8 mouse cellular contexts compared by ENCODE assay signal in the genomic region with DNA sequence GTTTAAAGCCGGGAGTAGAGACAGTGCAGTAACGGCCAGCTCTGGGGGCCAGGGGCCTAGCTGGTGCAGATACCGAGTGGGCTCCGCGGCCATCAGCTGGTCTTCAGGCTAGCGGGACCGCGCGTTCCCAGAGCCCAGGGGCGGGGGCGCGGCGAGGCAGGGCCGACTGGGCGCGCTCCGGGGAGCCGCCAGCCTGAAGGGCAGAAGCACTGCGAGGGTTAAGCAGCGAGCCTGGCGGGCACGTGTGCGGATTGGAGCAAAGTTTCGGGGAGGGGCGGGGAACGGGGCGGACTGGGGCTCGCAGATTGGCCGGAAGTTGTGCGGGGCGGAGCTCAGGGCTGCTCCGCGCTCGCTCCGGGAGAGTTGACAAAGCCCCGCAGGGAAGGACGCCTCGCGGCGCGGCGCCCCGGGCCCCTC. TPM values are rescaled to one million over a fixed set of nuclear protein-coding genes. Genes with fewer than 3 reads are reported as not detected.
DNase-seq lines count a peak whose midpoint lies in the region; ATAC-seq lines count a peak whose summit lies in the region.

No protein-coding gene starts in this region.

- under 1% methylated on average over 43 of the region's 43 CpGs for WGBS in limb, embryonic 13.5 days
- WGBS in midbrain, embryonic 15.5 days = under 1% methylated on average over 37 of the region's 43 CpGs

- ATAC-seq in common myeloid progenitor, adult 5-6 weeks (replicated peaks; ENCODE audit: low read depth, poor library complexity, severe bottlenecking) = peak; percentile 81
- ATAC-seq in inflammation-experienced regulatory T-cells, adult 6 months = peak; percentile 89
- peak; percentile 94 for ATAC-seq in limb, embryonic 13.5 days (ENCODE audit: low FRiP score, low read depth)
- peak; percentile 95 for ATAC-seq in midbrain, embryonic 15.5 days (replicated peaks)

- peak overlapping the region; percentile 78; the same call in 1 of the 2 replicates for H3K27ac ChIP-seq in limb, embryonic 13.5 days
- H3K27ac ChIP-seq in midbrain, embryonic 15.5 days = no peak overlapping the region

- H3K36me3 ChIP-seq in limb, embryonic 13.5 days = peaks cover 26% of the 10 kb centered on the region
- no peaks in the 10 kb centered on the region for H3K36me3 ChIP-seq in midbrain, embryonic 15.5 days (replicated peaks)

- peak overlapping the region; percentile 94 for H3K4me3 ChIP-seq in limb, embryonic 13.5 days
- H3K4me3 ChIP-seq in midbrain, embryonic 15.5 days = peak overlapping the region; percentile 73

- peak; percentile 34 to 44 for DNase-seq in cerebellum, adult 18-20 months
- DNase-seq in cerebellum, adult 8-10 months = no peak
- peak; percentile 91 for DNase-seq in gastrocnemius, postnatal 14 days
- DNase-seq in spleen, adult 18-20 months = peak; percentile 73 to 79

- peak overlapping the region; percentile 82 for H3K4me2 ChIP-seq in limb, embryonic 13.5 days (replicated peaks)
- peak overlapping the region; percentile 91 for H3K4me2 ChIP-seq in midbrain, embryonic 15.5 days

- H3K9ac ChIP-seq in limb, embryonic 13.5 days = peak overlapping the region; percentile 89
- peak overlapping the region; percentile 33; the same call in 1 of the 2 replicates for H3K9ac ChIP-seq in midbrain, embryonic 15.5 days

- H3K27me3 ChIP-seq in limb, embryonic 13.5 days = no peaks in the 10 kb centered on the region
- peaks cover 18% of the 10 kb centered on the region for H3K27me3 ChIP-seq in midbrain, embryonic 15.5 days (replicated peaks)

- intact Hi-C loops in gastrocnemius, postnatal 14 days (cut with DNase I; ENCODE audit: low total_unique reads) = loop anchor here (5.0 kb wide), 1 partner anchor 33 kb away; no protein-coding TSS in a partner anchor

- peaks cover 60% of the 10 kb centered on the region for H3K4me1 ChIP-seq in limb, embryonic 13.5 days
- peaks cover 26% of the 10 kb centered on the region for H3K4me1 ChIP-seq in midbrain, embryonic 15.5 days

- H3K9me3 ChIP-seq in limb, embryonic 13.5 days = no peaks in the 10 kb centered on the region
- H3K9me3 ChIP-seq in midbrain, embryonic 15.5 days = no peaks in the 10 kb centered on the region

RNA-seq across cellular contexts. Expression of a gene that starts 1.7 kb away (rescaled TPM):
- 1.6 and 3.7 TPM in 2 replicates for total RNA-seq in common myeloid progenitor, adult 5-6 weeks (2017)
- 10 to 100 TPM; 31.9 to 45.4 TPM for total RNA-seq in gastrocnemius, postnatal 14 days (2021)
- polyA plus RNA-seq in inflammation-experienced regulatory T-cells, adult 6 months (2017; shearing (Covaris generic)) = under 1 TPM in 1 of 3 experiments, not detected in 2; 0.32 TPM
- polyA plus RNA-seq in limb, embryonic 13.5 days (2015; fragmentation: Nextera tagmentation; extraction: Ambion mirVana) = 44.8 and 52.4 TPM in 2 replicates
- 5.5 and 6.0 TPM in 2 replicates for polyA plus RNA-seq in midbrain, embryonic 15.5 days (2015; fragmentation: Nextera tagmentation; extraction: Ambion mirVana)

RNA-seq across cellular contexts. Expression of a gene that starts 18.5 kb away (rescaled TPM):
- 3.9 and 5.1 TPM in 2 replicates for total RNA-seq in common myeloid progenitor, adult 5-6 weeks (2017)
- total RNA-seq in gastrocnemius, postnatal 14 days (2021) = not detected
- polyA plus RNA-seq in inflammation-experienced regulatory T-cells, adult 6 months (2017; shearing (Covaris generic)) = under 1 TPM in 2 of 3 experiments, not detected in 1; 0.16 to 0.78 TPM
- 1.5 and 1.8 TPM in 2 replicates for polyA plus RNA-seq in limb, embryonic 13.5 days (2015; fragmentation: Nextera tagmentation; extraction: Ambion mirVana)
- 4.0 and 4.1 TPM in 2 replicates for polyA plus RNA-seq in midbrain, embryonic 15.5 days (2015; fragmentation: Nextera tagmentation; extraction: Ambion mirVana)

RNA-seq across cellular contexts. Expression of a gene that starts 24.4 kb away (rescaled TPM):
- 6.2 and 12.8 TPM in 2 replicates for total RNA-seq in common myeloid progenitor, adult 5-6 weeks (2017)
- total RNA-seq in gastrocnemius, postnatal 14 days (2021) = 1 to 10 TPM; 4.5 to 5.2 TPM
- 1 to 10 TPM; 2.1 to 7.7 (median 4.7) TPM for polyA plus RNA-seq in inflammation-experienced regulatory T-cells, adult 6 months (2017; shearing (Covaris generic))
- 15.9 and 16.8 TPM in 2 replicates for polyA plus RNA-seq in limb, embryonic 13.5 days (2015; fragmentation: Nextera tagmentation; extraction: Ambion mirVana)
- 33.9 and 36.7 TPM in 2 replicates for polyA plus RNA-seq in midbrain, embryonic 15.5 days (2015; fragmentation: Nextera tagmentation; extraction: Ambion mirVana)

RNA-seq across cellular contexts. Expression of a gene that starts 33.7 kb away (rescaled TPM):
- total RNA-seq in common myeloid progenitor, adult 5-6 weeks (2017) = 6.6 and 12.9 TPM in 2 replicates
- 1 to 10 TPM; 5.8 to 8.8 TPM for total RNA-seq in gastrocnemius, postnatal 14 days (2021)
- 10 to 100 TPM; 13.1 to 17.8 (median 13.5) TPM for polyA plus RNA-seq in inflammation-experienced regulatory T-cells, adult 6 months (2017; shearing (Covaris generic))
- polyA plus RNA-seq in limb, embryonic 13.5 days (2015; fragmentation: Nextera tagmentation; extraction: Ambion mirVana) = 16.2 and 18.2 TPM in 2 replicates
- polyA plus RNA-seq in midbrain, embryonic 15.5 days (2015; fragmentation: Nextera tagmentation; extraction: Ambion mirVana) = 12.1 and 15.9 TPM in 2 replicates
